Mouse (Mus musculus) bone marrow macrophage, adult 2 months (primary cell): Measurements from ENCODE around the gene Trp53inp2.

ENCODE experiments used
- CTCF ChIP-seq: IDR thresholded peaks from 2 replicates; pipeline ENCODE4 v1.5.1; 2012; ENCODE audit warnings: low read depth, mild to moderate bottlenecking, low read length, moderate library complexity
- POLR2A ChIP-seq: IDR thresholded peaks from 2 replicates; pipeline ENCODE4 v1.6.1; 2012; ENCODE audit warnings: mild to moderate bottlenecking, low read depth, low read length, borderline replicate concordance

GRCm38 (mm10) chr2:155400276-155400675, 19.4 kb downstream of the Trp53inp2 start:
- TF ChIP-seq POLR2A = no peak
- TF ChIP-seq CTCF = no peak
